Mouse (Mus musculus): ENCODE results near the gene Daam2. TPM values are rescaled to one million over a fixed set of nuclear protein-coding genes. Genes with fewer than 3 reads are reported as not detected.
"Not testable (repeated sequence)": the region's sequence is repeated elsewhere in the genome, so short reads cannot be mapped to it uniquely, and the experiment has no call there.

Daam2 gene
- total RNA-seq, 2 experiments from 2014 or later: 54.7 to 69.8 TPM

- no peak for DNase-seq
Measured at GRCm38 (mm10) chr17:49475174-49475573, 89.0 kb downstream of the Daam2 start.

GRCm38 (mm10) chr17:49474051-49474450, 90.1 kb downstream of the Daam2 start:
- DNase-seq: no peak

GRCm38 (mm10) chr17:49472626-49473025, 91.5 kb downstream of the Daam2 start:
- DNase-seq: no peak

GRCm38 (mm10) chr17:49468223-49468622, 95.9 kb downstream of the Daam2 start:
- DNase-seq: peak; percentile 73 to 75

GRCm38 (mm10) chr17:49464884-49465283, 99.3 kb downstream of the Daam2 start:
- no peak for DNase-seq

- DNase-seq: no peak
Measured at GRCm38 (mm10) chr17:49458386-49458785, 105.8 kb downstream of the Daam2 start.

- no peak for DNase-seq
Measured at GRCm38 (mm10) chr17:49457833-49458232, 106.3 kb downstream of the Daam2 start.

- DNase-seq: no peak
Measured at GRCm38 (mm10) chr17:49456334-49456733, 107.8 kb downstream of the Daam2 start.

- DNase-seq: no peak
Measured at GRCm38 (mm10) chr17:49450922-49451321, 113.2 kb downstream of the Daam2 start.

GRCm38 (mm10) chr17:49449230-49449608, 114.9 kb downstream of the Daam2 start:
- DNase-seq: no peak

GRCm38 (mm10) chr17:49448570-49449229, 115.4 kb downstream of the Daam2 start:
- no peak for DNase-seq

GRCm38 (mm10) chr17:49442841-49443240, 121.3 kb downstream of the Daam2 start:
- not testable (repeated sequence) for DNase-seq

GRCm38 (mm10) chr17:49440331-49441130, 123.6 kb downstream of the Daam2 start:
- no peak for DNase-seq

- DNase-seq: no peak
Measured at GRCm38 (mm10) chr17:49439706-49440105, 124.4 kb downstream of the Daam2 start.

GRCm38 (mm10) chr17:49438822-49439574, 125.1 kb downstream of the Daam2 start:
- DNase-seq: no peak

GRCm38 (mm10) chr17:49437306-49437705, 126.8 kb downstream of the Daam2 start:
- DNase-seq: not testable (repeated sequence)

- DNase-seq: no peak
Measured at GRCm38 (mm10) chr17:49436631-49437030, 127.5 kb downstream of the Daam2 start.

- no peak for DNase-seq
Measured at GRCm38 (mm10) chr17:49435081-49435480, 129.1 kb downstream of the Daam2 start.

- DNase-seq: no peak
Measured at GRCm38 (mm10) chr17:49434236-49434635, 129.9 kb downstream of the Daam2 start.

- DNase-seq: no peak
Measured at GRCm38 (mm10) chr17:49433071-49433470, 131.1 kb downstream of the Daam2 start.

GRCm38 (mm10) chr17:49432071-49432711, 132.0 kb downstream of the Daam2 start:
- DNase-seq: no peak

GRCm38 (mm10) chr17:49431176-49431575, 133.0 kb downstream of the Daam2 start:
- no peak for DNase-seq

GRCm38 (mm10) chr17:49430136-49430535, 134.0 kb downstream of the Daam2 start:
- DNase-seq: no peak
